Mouse (Mus musculus) stomach, postnatal 0 days (tissue): Measurements from ENCODE around the gene Aldh3b3.

Experiments used
- CTCF ChIP-seq: IDR thresholded peaks from 2 replicates; pipeline ENCODE4 v1.5.1; 2016; ENCODE audit warnings: antibody characterized with exemption, low read depth, mild to moderate bottlenecking, moderate library complexity
- EP300 ChIP-seq: optimal IDR thresholded peaks from 2 replicates; pipeline ENCODE3; 2016; ENCODE audit warnings: antibody characterized with exemption

GRCm38 (mm10) chr19:3985261-3985681 lies 26.8 kb downstream of the Aldh3b3 start:
- TF ChIP-seq CTCF, result no peak
- no peak for TF ChIP-seq EP300
